Mouse (Mus musculus): ENCODE results near the gene Cdhr2.
A peak's percentile ranks its signal among the peaks of the same experiment; 100 is the strongest.

Gene Cdhr2

GRCm38 (mm10) chr13:54753733-54754132 lies 52.5 kb downstream of the Cdhr2 start:
- DNase-seq: no peak

- no peak for DNase-seq
Observed at GRCm38 (mm10) chr13:54754169-54755080, 53.2 kb downstream of the Cdhr2 start.

GRCm38 (mm10) chr13:54755201-54755830 lies 54.1 kb downstream of the Cdhr2 start:
- DNase-seq: no peak

GRCm38 (mm10) chr13:54756156-54756712 lies 55.0 kb downstream of the Cdhr2 start:
- no peak for DNase-seq

- no peak for DNase-seq
Observed at GRCm38 (mm10) chr13:54757093-54757830, 56.0 kb downstream of the Cdhr2 start.

- peak; percentile 59 for DNase-seq
Observed at GRCm38 (mm10) chr13:54758045-54758755, 56.9 kb downstream of the Cdhr2 start.

- DNase-seq: no peak
Observed at GRCm38 (mm10) chr13:54758756-54759470, 57.7 kb downstream of the Cdhr2 start.

GRCm38 (mm10) chr13:54759496-54759895 lies 58.2 kb downstream of the Cdhr2 start:
- DNase-seq: no peak

GRCm38 (mm10) chr13:54760164-54760795 lies 59.0 kb downstream of the Cdhr2 start:
- DNase-seq: no peak

GRCm38 (mm10) chr13:54760906-54761305 lies 59.6 kb downstream of the Cdhr2 start:
- no peak for DNase-seq

GRCm38 (mm10) chr13:54765281-54766191 lies 64.3 kb downstream of the Cdhr2 start:
- no peak for DNase-seq

GRCm38 (mm10) chr13:54766192-54766768 lies 65.0 kb downstream of the Cdhr2 start, which contains the start of gene Sncb:
Gene Sncb, minus strand, starts transcription at chr13:54766595.
- no peak for DNase-seq

- DNase-seq: no peak
Observed at GRCm38 (mm10) chr13:54767012-54767411, 65.8 kb downstream of the Cdhr2 start.

GRCm38 (mm10) chr13:54780592-54780991 lies 79.3 kb downstream of the Cdhr2 start:
- DNase-seq: no peak

GRCm38 (mm10) chr13:54781086-54781485 lies 79.8 kb downstream of the Cdhr2 start:
- DNase-seq: no peak

- no peak for DNase-seq
Observed at GRCm38 (mm10) chr13:54783235-54783634, 82.0 kb downstream of the Cdhr2 start.

GRCm38 (mm10) chr13:54783698-54784097 lies 82.4 kb downstream of the Cdhr2 start, which contains the start of gene Eif4e1b:
Gene Eif4e1b, plus strand, starts transcription at chr13:54783998.
- no peak for DNase-seq
